Mouse (Mus musculus) neutrophil, adult 5-6 weeks (primary cell): ENCODE data around the gene Lin54. TPM values are rescaled to one million over a fixed set of nuclear protein-coding genes. Genes with fewer than 3 reads are reported as not detected.
A peak's percentile ranks its signal among the peaks of the same experiment; 100 is the strongest.
"Not testable (repeated sequence)": the region's sequence is repeated elsewhere in the genome, so short reads cannot be mapped to it uniquely, and the experiment has no call there.

ENCODE experiments used
- ATAC-seq: fragments of 151-379, 151-347 bp; 2 replicates; pipeline ENCODE4 v1.8.0; 2017; ENCODE audit warnings: mild to moderate bottlenecking, moderate TSS enrichment; ENCODE audit not compliant: insufficient number of reproducible peaks, poor library complexity, low FRiP score, severe bottlenecking; ENCODE audit errors: extremely low read depth
- total RNA-seq: library from RNA; stranded (forward); fragments of 200-1000 nt; gene quantifications from 2 replicates; pipeline ENCODE4 v1.2.3, GENCODE M21; 2017

Gene Lin54
- total RNA-seq, 1 experiment from 2014 or later, result 29.6 TPM

GRCm38 (mm10) chr5:100428734-100429343 lies 71.6 kb downstream of the Lin54 start:
- peak; percentile 4; the same call in 1 of the 2 replicates for ATAC-seq

- ATAC-seq, result no peak
These were observed 72.3 kb downstream of the Lin54 start for GRCm38 (mm10) chr5:100428031-100428733.

GRCm38 (mm10) chr5:100427276-100427675 lies 73.2 kb downstream of the Lin54 start:
- no peak for ATAC-seq

DNA sequence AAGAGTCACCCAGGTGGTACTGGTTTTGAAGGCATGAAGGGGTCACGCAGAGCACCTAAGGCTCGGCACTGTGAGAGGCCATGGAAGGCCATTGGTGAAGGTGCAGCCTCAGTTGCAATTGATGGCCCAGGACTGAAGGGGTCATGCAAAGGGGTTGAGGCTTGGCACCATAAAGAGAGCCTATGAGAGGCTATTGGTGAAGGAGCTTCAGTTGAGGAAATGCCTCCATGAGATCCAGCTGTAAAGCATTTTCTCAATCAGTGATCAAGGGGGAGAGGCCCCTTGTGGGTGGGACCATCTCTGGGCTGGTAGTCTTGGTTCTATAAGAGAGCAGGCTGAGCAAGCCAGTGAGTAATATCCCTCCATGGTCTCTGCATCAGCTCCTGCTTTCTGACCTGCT lies 74.6 kb downstream of the Lin54 start:
- not testable (repeated sequence) for ATAC-seq

- no peak for ATAC-seq
These were observed 76.2 kb downstream of the Lin54 start for GRCm38 (mm10) chr5:100424252-100424651.

- no peak for ATAC-seq
These were observed 76.8 kb downstream of the Lin54 start for GRCm38 (mm10) chr5:100423626-100424025.

- ATAC-seq, result no peak
These were observed 81.6 kb downstream of the Lin54 start for GRCm38 (mm10) chr5:100418861-100419260.

DNA sequence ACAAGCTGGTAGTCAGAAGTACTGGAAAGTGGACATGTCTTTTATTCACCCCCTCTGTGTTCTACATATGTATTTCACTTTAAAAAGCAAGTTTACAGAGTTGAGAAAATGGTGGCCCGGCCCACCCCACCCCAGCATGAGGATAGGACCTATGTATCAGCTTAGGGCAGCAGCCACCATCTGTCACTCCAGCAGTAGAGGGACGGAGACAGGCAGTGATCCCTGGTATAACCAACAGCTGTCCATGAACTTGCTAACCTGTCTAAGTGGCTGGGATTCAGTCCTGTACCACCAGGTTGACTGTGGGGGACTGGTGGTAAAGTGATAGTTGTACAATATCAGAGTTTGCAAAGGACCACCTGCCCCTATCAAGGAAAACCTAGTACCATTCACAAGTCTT lies 82.4 kb downstream of the Lin54 start:
- no peak for ATAC-seq

DNA sequence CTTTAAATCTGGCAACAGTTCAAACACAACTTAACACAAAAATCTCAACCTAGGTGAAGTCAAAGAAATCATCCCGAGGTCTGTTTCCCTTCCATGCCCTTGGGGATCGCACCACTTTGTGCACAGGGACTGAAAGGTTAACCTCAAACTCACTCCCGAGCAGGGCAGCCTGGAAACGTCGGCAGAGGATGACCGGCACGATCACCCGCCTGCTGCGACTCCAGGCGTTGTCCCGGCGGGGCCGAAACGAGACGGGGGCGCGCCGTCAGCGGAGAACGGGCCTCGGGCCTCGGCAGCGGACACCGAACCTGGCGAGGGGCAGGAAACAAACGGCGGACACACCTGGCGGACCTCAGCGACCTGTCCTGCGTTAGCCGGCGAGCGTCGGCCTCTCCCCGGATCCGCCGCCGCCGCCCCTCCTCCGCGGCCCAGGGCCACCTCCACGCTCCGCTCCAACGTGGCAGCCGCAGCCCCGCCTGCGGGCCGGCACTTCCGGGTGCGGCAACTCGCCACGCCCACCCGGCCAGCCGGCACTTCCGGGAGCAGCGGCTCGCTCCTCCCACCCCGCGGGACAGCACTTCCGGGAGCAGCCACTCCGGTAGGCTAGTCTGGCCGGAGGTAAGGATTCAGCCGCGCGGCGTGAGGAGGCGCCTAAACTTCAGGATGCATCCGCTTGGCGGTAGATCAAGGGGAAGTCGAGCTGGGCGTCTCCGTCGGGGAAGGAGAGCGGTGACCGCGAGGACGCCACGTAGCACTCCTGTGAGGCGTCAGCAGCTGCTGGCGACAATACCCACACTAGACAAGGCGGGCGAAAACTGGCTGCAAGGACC lies 84.5 kb downstream of the Lin54 start, which contains the start of gene Sec31a:
Gene Sec31a, minus strand, starts transcription at position 474 of the 830 bp plus-strand sequence.
- peak; percentile 94 for ATAC-seq

DNA sequence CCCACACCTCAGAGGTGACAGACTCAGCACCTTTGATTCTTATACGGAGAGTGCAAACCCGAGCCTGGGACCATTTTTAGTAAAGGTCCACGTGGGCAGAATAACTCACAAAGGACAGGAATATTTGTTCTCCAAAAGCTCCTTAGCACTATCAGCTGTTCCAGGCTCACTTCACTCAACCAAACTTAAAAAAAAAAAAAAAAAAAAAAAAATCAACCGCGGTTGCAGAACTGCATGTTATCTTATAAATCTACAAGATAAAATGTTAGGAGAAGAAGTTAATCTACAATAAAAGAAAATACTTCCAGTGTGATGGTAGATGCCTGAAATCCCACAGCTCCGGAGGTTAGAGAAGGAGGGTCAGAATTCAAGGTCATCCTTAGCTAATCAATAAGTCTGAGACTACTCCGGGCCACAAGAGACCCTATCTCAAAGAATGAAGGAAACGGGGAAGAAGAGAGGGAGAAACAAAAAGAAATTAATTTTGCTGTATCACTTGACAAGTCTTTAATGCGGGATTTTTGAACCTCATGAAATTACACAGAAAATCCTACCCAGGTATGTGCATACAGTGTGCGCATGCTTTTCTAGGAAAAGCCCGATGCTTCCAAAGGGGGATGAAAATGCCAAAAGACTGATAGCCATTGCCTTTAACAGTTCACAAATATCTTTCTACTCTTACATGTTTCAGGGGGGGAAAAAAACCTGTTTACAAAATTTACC lies 85.8 kb downstream of the Lin54 start:
- no peak for ATAC-seq

- ATAC-seq, result no peak
These were observed 87.6 kb downstream of the Lin54 start for GRCm38 (mm10) chr5:100412886-100413285.

GRCm38 (mm10) chr5:100410281-100410680 lies 90.2 kb downstream of the Lin54 start:
- no peak for ATAC-seq

DNA sequence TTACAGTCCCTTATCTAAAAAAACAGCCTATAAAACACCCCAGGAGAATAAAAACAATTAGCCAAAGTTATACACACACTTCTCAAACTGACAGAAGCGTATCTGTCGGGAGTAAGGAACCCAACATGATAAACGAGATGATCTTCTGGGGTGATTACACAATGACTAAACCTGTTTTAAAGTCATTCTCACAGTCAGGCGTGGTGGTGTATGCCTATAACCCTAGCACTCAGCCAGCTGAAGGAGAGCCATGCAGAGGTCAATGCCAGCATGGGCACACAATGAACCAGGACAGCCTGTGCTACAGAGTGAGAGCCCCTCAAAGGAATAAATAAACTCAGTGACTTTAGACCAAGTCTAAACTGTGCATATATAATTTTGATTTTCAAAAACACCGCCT lies 92.0 kb downstream of the Lin54 start:
- no peak for ATAC-seq

DNA sequence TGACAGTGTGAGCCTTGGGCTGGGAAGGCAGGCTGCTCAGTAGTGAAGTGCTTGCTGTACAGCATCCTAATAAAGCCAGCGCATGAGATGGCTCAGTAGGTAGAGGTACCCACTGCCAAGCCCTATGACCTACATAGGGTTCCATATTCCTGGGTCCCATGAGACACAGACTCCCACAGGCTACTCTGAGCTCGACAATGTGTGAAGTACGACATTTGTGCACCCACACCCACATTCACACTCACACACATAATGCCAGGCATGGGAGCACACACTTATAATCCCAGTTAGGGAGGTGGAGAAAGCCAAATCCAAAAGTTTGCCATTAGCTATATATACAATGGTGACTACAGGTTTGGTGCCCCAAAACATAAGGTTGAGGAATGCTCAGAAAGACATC lies 103.7 kb downstream of the Lin54 start:
- no peak for ATAC-seq

DNA sequence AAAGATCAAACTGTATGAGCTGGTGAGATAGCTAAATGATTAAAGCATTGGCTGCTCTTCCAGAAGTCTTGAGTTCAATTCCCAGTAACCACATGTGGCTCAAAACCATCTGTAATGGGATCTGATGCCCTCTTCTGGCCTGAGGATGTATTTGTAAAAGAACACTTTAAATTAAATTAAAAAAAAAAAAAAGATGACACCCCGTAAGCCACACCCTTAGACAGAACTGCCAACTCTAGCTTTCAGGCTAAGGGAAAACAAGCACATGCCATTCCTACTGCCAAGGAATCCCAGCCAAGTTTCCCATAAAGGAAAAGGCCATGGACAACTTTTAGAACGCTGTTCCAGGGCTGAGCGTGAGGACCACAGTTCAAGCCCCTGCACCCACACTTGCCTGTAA lies 106.8 kb downstream of the Lin54 start:
- ATAC-seq, result no peak

GRCm38 (mm10) chr5:100392436-100392955 lies 107.9 kb downstream of the Lin54 start:
- ATAC-seq, result no peak
